Mouse (Mus musculus): ENCODE measurements around the gene Pidd1.

- TF ChIP-seq TAL1 (IDR thresholded peaks at IDR 0.05; ENCODE audit: low read length) (no peak), GATA1 (IDR thresholded peaks at IDR 0.05; ENCODE audit: low read length) (no peak)
Observed at GRCm38 (mm10) chr7:141435129-141435855, 8.5 kb downstream of the Pidd1 start.

Measured in erythroblast, embryonic 14.5 days (primary cell).